ENCODE assay signal across 20 mouse cellular contexts in genomic region chr13:29913061-29913460, GRCm38 (mm10).
"Had no signal": no experiment of that assay in that cellular context is flagged by ENCODE, and none has a peak within 500 bp of the region (broad histone marks: within the 10 kb centered on the region; RNA-seq: fewer than 3 reads in every experiment).

No protein-coding gene starts in this region.

- H3K4me2 ChIP-seq: lung, embryonic 14.5 days; midbrain, embryonic 12.5 days; neural tube, embryonic 13.5 days; neural tube, embryonic 15.5 days; stomach, embryonic 15.5 days had no signal

- H3K9ac ChIP-seq: lung, embryonic 14.5 days; midbrain, embryonic 12.5 days; neural tube, embryonic 13.5 days; neural tube, embryonic 15.5 days; stomach, embryonic 15.5 days had no signal

- H3K4me1 ChIP-seq: midbrain, embryonic 10.5 days; midbrain, embryonic 12.5 days; neural tube, embryonic 13.5 days; neural tube, embryonic 15.5 days; stomach, embryonic 15.5 days had no signal

- H3K27me3 ChIP-seq: midbrain, embryonic 12.5 days; neural tube, embryonic 13.5 days; neural tube, embryonic 15.5 days; stomach, embryonic 15.5 days had no signal

- H3K9me3 ChIP-seq: midbrain, embryonic 12.5 days; neural tube, embryonic 13.5 days; neural tube, embryonic 15.5 days; stomach, embryonic 15.5 days had no signal

- DNase-seq: lung, adult 18-20 months; lung, embryonic 14.5 days; lung, postnatal 10 days; lung, postnatal 4 days; midbrain, embryonic 14.5 days; retina, postnatal 1 day; right cerebral cortex, adult 18-20 months; right cerebral cortex, postnatal 25 days; right cerebral cortex, postnatal 4 days; thymus, adult 2 months; thymus, postnatal 25 days; thymus, postnatal 4 days had no signal

- ATAC-seq: midbrain, embryonic 16.5 days had no signal

- H3K4me3 ChIP-seq: midbrain, embryonic 10.5 days; midbrain, embryonic 12.5 days; myocyte; neural tube, embryonic 13.5 days; neural tube, embryonic 15.5 days; stomach, embryonic 15.5 days had no signal

- H3K27ac ChIP-seq: midbrain, embryonic 10.5 days; midbrain, embryonic 12.5 days; neural tube, embryonic 13.5 days; neural tube, embryonic 15.5 days; stomach, embryonic 15.5 days; stomach, postnatal 0 days had no signal
